Mouse (Mus musculus) bone marrow macrophage, adult 2 months (primary cell): ENCODE results near the gene Slc43a3. TPM values are rescaled to one million over a fixed set of nuclear protein-coding genes. Genes with fewer than 3 reads are reported as not detected.
"Not testable (repeated sequence)": the region's sequence is repeated elsewhere in the genome, so short reads cannot be mapped to it uniquely, and the experiment has no call there.

Source experiments
- H3K27ac ChIP-seq: 2 replicates; pipeline ENCODE4 v1.5.1; 2012; ENCODE audit warnings: low read depth, low read length; ENCODE audit not compliant: insufficient read depth
- H3K4me1 ChIP-seq: 2 replicates; pipeline ENCODE4 v1.6.1; 2012; ENCODE audit warnings: low read length; ENCODE audit not compliant: control insufficient read depth, insufficient read depth
- H3K4me3 ChIP-seq: 2 replicates; pipeline ENCODE4 v1.5.1; 2012; ENCODE audit warnings: mild to moderate bottlenecking, low read length, moderate library complexity; ENCODE audit not compliant: insufficient read depth
- CTCF ChIP-seq: IDR thresholded peaks from 2 replicates; pipeline ENCODE4 v1.5.1; 2012; ENCODE audit warnings: low read depth, mild to moderate bottlenecking, low read length, moderate library complexity
- POLR2A ChIP-seq: IDR thresholded peaks from 2 replicates; pipeline ENCODE4 v1.6.1; 2012; ENCODE audit warnings: mild to moderate bottlenecking, low read depth, low read length, borderline replicate concordance
- polyA plus RNA-seq: library from polyadenylated mRNA; stranded (reverse); fragments of >200 nt; gene quantifications from 2 replicates; pipeline ENCODE4 v1.2.4, GENCODE M21; 2012; ENCODE audit not compliant: missing spikeins, insufficient read depth, insufficient read length

Slc43a3 gene
- 14.9 and 15.3 TPM in 2 replicates for polyA plus RNA-seq

GRCm38 (mm10) chr2:84936474-84937429 is at the start of gene Slc43a3:
Gene Slc43a3, plus strand, starts transcription at chr2:84936579.
- Histone ChIP-seq H3K27ac (0 out of 2 replicates have a peak within 1 kb of the TSS, but pooled peaks have one; percentile 40), H3K4me1 (peaks cover 22% of the 10 kb centered on the region), H3K4me3 (peak within 1 kb of the TSS; percentile 64)
- no peak for TF ChIP-seq POLR2A
- TF ChIP-seq CTCF = no peak

DNA sequence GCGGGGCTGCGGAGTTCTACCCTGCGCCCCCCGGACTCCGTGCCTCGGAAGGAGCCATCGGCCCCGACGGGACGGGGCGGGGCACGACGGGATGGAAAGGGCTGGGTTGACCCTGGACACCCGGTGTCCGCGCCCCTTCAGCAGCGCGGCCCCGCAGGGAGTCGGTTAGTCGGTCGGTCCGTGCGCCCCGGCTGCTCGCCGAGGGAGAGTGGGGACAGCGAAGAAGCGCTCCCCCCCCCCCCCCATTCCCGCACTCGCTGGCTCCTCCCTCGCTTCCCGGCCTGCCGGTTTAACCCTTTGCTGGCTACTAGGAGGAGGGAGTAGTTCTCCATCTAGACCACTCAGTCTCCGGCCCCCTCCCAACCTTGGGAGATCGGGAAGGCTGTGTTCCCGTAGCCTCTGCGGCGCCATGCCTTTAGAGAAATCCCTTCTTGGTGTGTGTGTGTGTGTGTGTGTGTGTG is 49.5 kb upstream of the Slc43a3 start:
- peak overlapping the region; percentile 45 for H3K4me3 ChIP-seq
- H3K4me1 ChIP-seq = peaks cover 5% of the 10 kb centered on the region; the same call in 1 of the 2 replicates
- H3K27ac ChIP-seq = no peak overlapping the region
- TF ChIP-seq POLR2A = no peak
- TF ChIP-seq CTCF = no peak

- Histone ChIP-seq H3K27ac (no peak overlapping the region), H3K4me3 (peak overlapping the region; percentile 45), H3K4me1 (peaks cover 3% of the 10 kb centered on the region; the same call in 1 of the 2 replicates)
- peak; percentile 25; the same call in 1 of the 2 replicates for TF ChIP-seq CTCF
- no peak for TF ChIP-seq POLR2A
Measured at GRCm38 (mm10) chr2:84887411-84888271, 48.7 kb upstream of the Slc43a3 start.

GRCm38 (mm10) chr2:84888657-84889315 is 47.6 kb upstream of the Slc43a3 start:
- TF ChIP-seq CTCF (peak; percentile 40), POLR2A (no peak)
- no peak overlapping the region for H3K27ac ChIP-seq
- H3K4me1 ChIP-seq = no peaks in the 10 kb centered on the region
- H3K4me3 ChIP-seq = no peak overlapping the region

DNA sequence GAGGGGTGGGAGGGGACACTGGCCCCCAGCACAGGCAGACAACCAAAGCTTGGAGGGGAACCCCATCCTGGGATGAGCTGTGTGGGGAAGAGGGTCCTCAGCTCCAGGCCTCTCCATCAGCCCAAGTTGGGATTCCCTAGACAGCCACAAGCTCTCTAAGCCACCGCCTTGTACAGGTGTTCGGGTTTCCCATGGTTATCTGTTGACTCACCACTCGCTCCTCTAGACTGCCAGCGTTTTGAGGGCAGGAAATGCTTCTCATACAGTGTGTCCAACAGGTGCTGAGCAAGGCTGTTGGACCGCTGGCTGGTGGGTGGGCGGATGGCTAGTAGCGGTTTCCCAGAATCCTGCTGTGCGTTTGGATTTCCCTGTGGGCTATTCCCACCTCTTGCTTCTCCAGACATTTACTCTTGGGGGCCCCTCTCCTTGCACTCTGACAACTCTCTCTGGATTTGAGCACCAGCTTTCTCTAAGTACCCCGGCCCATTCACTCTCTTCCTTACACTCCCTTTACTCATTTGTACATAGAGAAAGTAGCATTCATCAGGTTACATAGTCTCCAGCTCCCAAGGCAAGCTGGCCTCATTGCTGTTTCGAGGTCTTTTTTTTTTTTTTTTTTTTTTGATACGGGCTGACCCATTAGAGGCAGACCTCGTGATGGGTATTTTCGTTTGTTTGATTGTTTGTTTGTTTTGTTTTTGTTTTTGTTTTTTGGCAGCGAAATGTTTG is 46.9 kb upstream of the Slc43a3 start:
- Histone ChIP-seq H3K4me1 (no peaks in the 10 kb centered on the region), H3K4me3 (no peak overlapping the region), H3K27ac (no peak overlapping the region)
- TF ChIP-seq CTCF (no peak), POLR2A (no peak)

DNA sequence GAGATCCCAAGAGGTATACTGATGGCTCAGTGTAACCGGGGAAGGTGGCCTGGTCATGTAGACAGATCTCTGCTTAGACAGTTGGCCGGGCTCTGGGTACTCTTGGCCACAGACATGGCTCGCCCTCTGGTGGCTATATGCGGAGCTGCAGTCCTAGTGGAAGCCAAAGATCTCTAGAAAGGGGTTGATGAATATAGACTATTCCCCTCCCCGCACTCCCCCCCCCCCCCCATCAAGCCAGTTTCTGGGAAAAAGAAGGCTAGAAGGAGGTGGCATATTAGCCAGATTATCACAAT is 46.4 kb upstream of the Slc43a3 start:
- Histone ChIP-seq H3K4me3 (no peak overlapping the region), H3K27ac (no peak overlapping the region), H3K4me1 (no peaks in the 10 kb centered on the region)
- peak; percentile 73 for TF ChIP-seq CTCF
- TF ChIP-seq POLR2A = no peak

- no peak overlapping the region for H3K27ac ChIP-seq
- no peak overlapping the region for H3K4me3 ChIP-seq
- no peaks in the 10 kb centered on the region for H3K4me1 ChIP-seq
- TF ChIP-seq POLR2A (no peak), CTCF (no peak)
Measured at GRCm38 (mm10) chr2:84893359-84893758, 43.0 kb upstream of the Slc43a3 start.

DNA sequence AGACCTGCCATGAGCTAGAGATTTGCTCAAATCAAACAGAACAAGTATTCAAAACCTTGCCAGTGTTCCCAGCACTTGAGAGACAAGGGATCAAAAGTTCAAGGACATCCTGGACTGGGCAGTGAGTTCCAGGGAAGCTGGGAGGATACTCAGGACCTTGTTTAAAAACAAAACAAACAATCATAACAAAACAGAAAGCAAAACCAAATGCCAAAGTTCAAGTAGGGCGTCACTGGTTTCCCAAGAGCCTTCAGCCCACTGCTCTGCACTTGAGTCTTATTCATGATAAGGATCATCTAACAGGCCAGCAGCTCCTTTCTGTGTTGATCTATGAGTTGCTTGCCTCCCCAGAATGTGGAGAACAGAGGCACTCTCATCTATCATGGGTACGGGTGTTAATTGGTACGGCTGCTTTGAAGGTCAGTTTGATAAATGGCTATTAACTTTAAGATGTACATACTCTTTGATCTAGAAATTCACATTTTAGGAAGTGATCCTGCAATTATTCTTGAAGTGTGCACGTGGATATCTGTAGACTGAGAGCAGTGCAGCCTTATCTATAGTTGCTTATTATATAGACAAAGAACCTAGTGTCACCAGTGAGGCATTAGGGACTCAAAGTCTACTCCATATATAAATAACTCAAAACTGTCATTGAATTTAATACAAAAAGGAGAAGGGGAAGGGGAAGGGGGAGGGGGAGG is 40.7 kb upstream of the Slc43a3 start:
- H3K27ac ChIP-seq = no peak overlapping the region
- H3K4me3 ChIP-seq = no peak overlapping the region
- no peaks in the 10 kb centered on the region for H3K4me1 ChIP-seq
- TF ChIP-seq CTCF = no peak
- no peak for TF ChIP-seq POLR2A

DNA sequence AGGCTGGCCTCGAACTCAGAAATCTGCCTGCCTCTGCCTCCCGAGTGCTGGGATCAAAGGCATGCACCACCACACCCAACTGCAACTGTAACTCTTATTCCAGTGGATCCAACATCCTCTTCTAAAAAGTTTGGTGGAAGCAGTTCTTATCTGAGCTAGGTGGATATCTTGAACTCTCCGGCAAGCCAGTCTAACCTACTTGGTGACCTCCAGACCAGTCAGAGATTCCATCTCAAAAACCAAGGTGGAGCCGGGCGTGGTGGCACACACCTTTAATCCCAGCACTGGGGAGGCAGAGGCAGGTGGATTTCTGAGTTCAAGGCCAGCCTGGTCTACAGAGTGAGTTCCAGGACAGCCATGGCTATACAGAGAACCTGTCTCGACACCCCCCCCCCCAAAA is 39.7 kb upstream of the Slc43a3 start:
- H3K4me3 ChIP-seq, H3K27ac ChIP-seq, H3K4me1 ChIP-seq: not testable (repeated sequence)
